Mouse (Mus musculus): ENCODE data around the gene Gm5849. TPM values are rescaled to one million over a fixed set of nuclear protein-coding genes. Genes with fewer than 3 reads are reported as not detected.

The Gm5849 gene
- polyA plus RNA-seq (2012) = not detected in 2 replicates

DNA sequence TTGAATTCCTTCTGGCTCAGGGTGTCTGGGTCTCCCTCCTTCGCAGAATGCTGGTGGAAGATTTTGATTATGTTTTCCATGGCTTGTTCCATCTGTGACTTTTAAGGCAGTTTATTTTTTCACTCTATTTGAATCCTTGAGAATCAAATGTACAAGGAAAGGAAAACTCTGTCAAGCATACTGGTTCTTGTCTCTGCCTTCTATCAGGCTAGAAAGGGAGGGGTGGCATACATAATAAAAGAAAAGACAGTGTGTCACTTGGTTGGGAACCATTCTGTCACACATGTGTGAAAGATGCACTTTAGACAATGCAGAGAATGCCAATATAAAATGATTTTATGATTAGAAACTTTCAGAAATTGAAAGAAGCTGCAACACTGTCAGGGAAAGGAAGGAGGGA is at the start of gene Gm5849:
Gene Gm5849 (minus strand): TSS at position 101 of the 400 bp plus-strand sequence.

DNA sequence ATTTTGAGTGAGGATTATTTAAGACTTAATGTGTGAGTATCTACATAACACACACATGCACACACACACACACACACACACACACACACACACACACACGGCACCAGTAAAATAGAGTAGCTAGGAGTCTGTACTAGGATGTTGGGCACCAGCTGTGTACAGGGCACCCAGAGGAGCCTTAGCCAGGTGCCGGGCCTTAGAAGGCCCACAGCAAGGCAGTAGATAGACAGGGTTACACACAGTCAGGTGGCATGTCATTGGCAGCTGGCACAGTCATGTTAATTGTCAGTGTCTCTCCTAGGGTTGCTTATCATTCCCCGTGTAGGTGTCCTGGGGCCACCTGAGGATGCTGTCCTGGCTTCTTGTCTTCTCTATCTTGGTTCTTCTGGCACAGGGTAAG is 51.1 kb downstream of the Gm5849 start, which contains the start of gene Pglyrp4:
Gene Pglyrp4 (plus strand): TSS at position 301 of the 400 bp plus-strand sequence.

Other genes with a start within 250 kb of the Gm5849 start
- not detected in 2 replicates for gene S100a16, start 240.6 kb downstream of the Gm5849 start, polyA plus RNA-seq (2012)
- gene S100a3, start 217.3 kb downstream of the Gm5849 start, polyA plus RNA-seq (2012) = not detected in 2 replicates
- gene S100a2, start 187.6 kb downstream of the Gm5849 start, polyA plus RNA-seq (2012) = not detected in 2 replicates
- gene Gm42674, start 176.0 kb downstream of the Gm5849 start, polyA plus RNA-seq (2012) = not detected in 2 replicates
- 2.6 and 3.5 TPM in 2 replicates for gene S100a4, start 174.1 kb downstream of the Gm5849 start, polyA plus RNA-seq (2012)
- gene S100a5, start 169.4 kb downstream of the Gm5849 start, polyA plus RNA-seq (2012) = not detected in 2 replicates
- gene S100a6, start 165.0 kb downstream of the Gm5849 start, polyA plus RNA-seq (2012) = 3.3 and 8.6 TPM in 2 replicates
- gene S100a7a, start 123.9 kb downstream of the Gm5849 start, polyA plus RNA-seq (2012) = 0.09 TPM in 1 of 2 replicates, not detected in the other
- gene S100a8, start 108.9 kb downstream of the Gm5849 start, polyA plus RNA-seq (2012) = 105 and 115 TPM in 2 replicates
- gene S100a9, start 82.2 kb downstream of the Gm5849 start, polyA plus RNA-seq (2012) = 311 and 336 TPM in 2 replicates
- not detected in 2 replicates for gene Pglyrp4, start 51.0 kb downstream of the Gm5849 start, polyA plus RNA-seq (2012)